Mouse (Mus musculus): ENCODE measurements around the gene Olfr519.
A peak's percentile ranks its signal among the peaks of the same experiment; 100 is the strongest.

Gene Olfr519

GRCm38 (mm10) chr7:108894320-108894719 is at the start of gene Olfr519:
Gene Olfr519, minus strand, starts transcription at chr7:108894420.
- no peak for DNase-seq (ENCODE audit: low spot score in 2 of 2)

- peak in 1 of 2 experiments; percentile 26 for DNase-seq (ENCODE audit: low spot score in 2 of 2)
These were observed 49.8 kb upstream of the Olfr519 start for GRCm38 (mm10) chr7:108944002-108944401.

GRCm38 (mm10) chr7:108941466-108941865 is 47.2 kb upstream of the Olfr519 start:
- DNase-seq (ENCODE audit: low spot score in 2 of 2) = no peak

- no peak for DNase-seq (ENCODE audit: low spot score in 2 of 2)
These were observed 42.4 kb upstream of the Olfr519 start for GRCm38 (mm10) chr7:108936591-108936990.

- no peak for DNase-seq (ENCODE audit: low spot score in 2 of 2)
These were observed 41.2 kb upstream of the Olfr519 start for GRCm38 (mm10) chr7:108935411-108935810.

- no peak for DNase-seq (ENCODE audit: low spot score in 2 of 2)
These were observed 40.6 kb upstream of the Olfr519 start for GRCm38 (mm10) chr7:108934836-108935235.

GRCm38 (mm10) chr7:108933794-108934731 is 39.8 kb upstream of the Olfr519 start, which contains the start of gene Eif3f:
Gene Eif3f, plus strand, starts transcription at chr7:108934417.
- peak; percentile 98 to 99 for DNase-seq (ENCODE audit: low spot score in 2 of 2)

- DNase-seq (ENCODE audit: low spot score in 2 of 2) = peak; percentile 15 to 36
These were observed 35.6 kb upstream of the Olfr519 start, which contains the start of gene Nlrp10 for GRCm38 (mm10) chr7:108929726-108930393. Gene Nlrp10, minus strand, starts transcription at chr7:108930178.

GRCm38 (mm10) chr7:108928280-108929188 is 34.3 kb upstream of the Olfr519 start:
- DNase-seq (ENCODE audit: low spot score in 2 of 2) = no peak

- no peak for DNase-seq (ENCODE audit: low spot score in 2 of 2)
These were observed 32.8 kb upstream of the Olfr519 start for GRCm38 (mm10) chr7:108927043-108927442.

GRCm38 (mm10) chr7:108903969-108904368 is 9.7 kb upstream of the Olfr519 start:
- DNase-seq (ENCODE audit: low spot score in 2 of 2) = no peak

GRCm38 (mm10) chr7:108884906-108885305 is 9.3 kb downstream of the Olfr519 start, which contains the start of gene Olfr518:
Gene Olfr518, minus strand, starts transcription at chr7:108885006.
- DNase-seq (ENCODE audit: low spot score in 2 of 2) = no peak

GRCm38 (mm10) chr7:108872279-108872678 is 21.9 kb downstream of the Olfr519 start, which contains the start of gene Olfr517:
Gene Olfr517, minus strand, starts transcription at chr7:108872379.
- DNase-seq (ENCODE audit: low spot score in 2 of 2) = no peak

- no peak for DNase-seq (ENCODE audit: low spot score in 2 of 2)
These were observed 43.8 kb downstream of the Olfr519 start, which contains the start of gene Olfr516 for GRCm38 (mm10) chr7:108850429-108850828. Gene Olfr516, minus strand, starts transcription at chr7:108850529.

Measured in heart, adult 9 months (tissue).